Mouse (Mus musculus): ENCODE results near the gene Sult2a3. TPM values are rescaled to one million over a fixed set of nuclear protein-coding genes. Genes with fewer than 3 reads are reported as not detected.
"Not testable (repeated sequence)": the region's sequence is repeated elsewhere in the genome, so short reads cannot be mapped to it uniquely, and the experiment has no call there.

The Sult2a3 gene
- polyA plus RNA-seq (2015; fragmentation: Nextera tagmentation; extraction: Ambion mirVana): not detected in 2 replicates

DNA sequence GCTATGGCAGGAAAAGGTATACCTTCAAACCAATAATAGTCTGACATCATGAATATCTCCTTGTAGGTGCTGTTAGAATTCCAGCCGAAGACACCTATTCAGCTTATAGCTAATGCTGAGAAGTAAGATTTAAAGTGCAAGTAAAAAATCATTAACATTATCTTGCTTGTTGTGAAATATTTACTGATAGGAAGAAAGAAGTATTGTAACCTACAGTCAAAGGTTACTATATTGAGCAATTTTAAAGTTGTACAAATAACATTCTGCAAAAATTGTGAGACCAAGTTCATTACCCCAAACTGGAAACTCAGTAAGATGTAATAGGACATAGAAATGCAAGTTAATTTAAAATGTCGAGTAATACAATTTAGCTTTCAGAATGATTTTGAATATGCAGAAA is at the start of gene Sult2a3:
Sult2a3 (minus strand) TSS at position 101 of the 400 bp plus-strand sequence.
- Histone ChIP-seq H3K4me1 (replicated peaks) (no peaks in the 10 kb centered on the region), H3K4me2 (no peak within 1 kb of the TSS), H3K27ac (replicated peaks) (no peak within 1 kb of the TSS), H3K9me3 (peaks cover 3% of the 10 kb centered on the region; the same call in 1 of the 2 replicates), H3K9ac (no peak within 1 kb of the TSS), H3K4me3 (no peak within 1 kb of the TSS), H3K36me3 (no peaks in the 10 kb centered on the region), H3K27me3 (no peaks in the 10 kb centered on the region)
- no peak for ATAC-seq (ENCODE audit: low read depth)
- 89% methylated on average over 2 of the region's 2 CpGs for WGBS

DNA sequence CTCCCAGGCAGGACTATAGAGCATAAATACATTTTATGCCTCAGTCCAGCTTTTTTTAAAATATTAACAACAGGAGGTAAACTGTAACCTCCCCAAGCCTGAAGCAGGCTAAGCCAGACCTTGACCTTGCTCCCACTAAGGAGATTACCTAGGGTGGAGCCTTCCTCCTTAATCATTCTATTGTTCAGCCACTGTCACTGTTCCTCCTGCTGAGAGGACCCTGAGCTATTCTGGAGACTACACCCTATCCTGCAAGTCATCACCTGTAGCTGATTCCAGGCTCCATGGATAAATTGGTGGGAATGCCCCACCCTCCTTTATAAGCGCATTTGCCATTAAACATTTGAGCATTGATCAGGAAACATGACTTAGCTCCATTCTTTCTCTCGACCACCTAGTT is 2.4 kb downstream of the Sult2a3 start:
- Histone ChIP-seq H3K4me2 (no peak overlapping the region), H3K9me3 (peaks cover 4% of the 10 kb centered on the region; the same call in 1 of the 2 replicates), H3K36me3 (no peaks in the 10 kb centered on the region), H3K27me3 (no peaks in the 10 kb centered on the region), H3K27ac (replicated peaks) (no peak overlapping the region), H3K4me3 (no peak overlapping the region), H3K9ac (no peak overlapping the region), H3K4me1 (replicated peaks) (no peaks in the 10 kb centered on the region)
- ATAC-seq (ENCODE audit: low read depth): no peak
- 79% methylated on average over 2 of the region's 2 CpGs for WGBS

DNA sequence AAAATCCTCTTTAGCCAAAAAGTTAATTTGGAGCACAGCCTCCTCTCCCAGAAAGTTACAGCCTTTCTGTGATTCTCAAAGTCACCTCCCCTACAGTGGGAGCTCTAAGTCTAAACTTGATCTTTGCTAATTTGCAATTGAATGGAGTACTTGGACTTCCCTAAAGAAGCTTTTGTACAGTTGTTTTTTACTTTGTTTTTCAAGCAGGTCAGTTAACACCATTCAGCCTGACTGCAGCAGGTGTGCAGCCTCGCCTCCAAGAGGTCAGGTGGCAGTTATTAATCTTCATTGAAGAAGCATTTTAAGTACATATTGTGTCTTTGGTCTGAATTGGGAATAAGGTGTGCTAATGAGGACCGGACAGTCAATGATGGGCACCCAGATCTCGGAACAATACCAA is 3.0 kb downstream of the Sult2a3 start:
- not testable (repeated sequence) for H3K27ac ChIP-seq (replicated peaks); ATAC-seq (ENCODE audit: low read depth); H3K27me3 ChIP-seq; H3K4me1 ChIP-seq (replicated peaks); H3K9me3 ChIP-seq; H3K4me3 ChIP-seq; H3K4me2 ChIP-seq; H3K9ac ChIP-seq; H3K36me3 ChIP-seq
- WGBS: 62% methylated on average over 3 of the region's 3 CpGs

GRCm38 (mm10) chr7:14116761-14117160 is 6.1 kb downstream of the Sult2a3 start:
- ATAC-seq (ENCODE audit: low read depth): no peak
- Histone ChIP-seq H3K4me1 (replicated peaks) (no peaks in the 10 kb centered on the region), H3K27me3 (no peaks in the 10 kb centered on the region), H3K36me3 (no peaks in the 10 kb centered on the region), H3K4me3 (no peak overlapping the region), H3K27ac (replicated peaks) (no peak overlapping the region), H3K4me2 (no peak overlapping the region), H3K9ac (no peak overlapping the region), H3K9me3 (peaks cover 8% of the 10 kb centered on the region; the same call in 1 of the 2 replicates)
- 38% methylated on average over 1 of the region's 1 CpGs for WGBS

- not testable (repeated sequence) for ATAC-seq (ENCODE audit: low read depth)
Observed at GRCm38 (mm10) chr7:14114471-14114870, 8.4 kb downstream of the Sult2a3 start.

DNA sequence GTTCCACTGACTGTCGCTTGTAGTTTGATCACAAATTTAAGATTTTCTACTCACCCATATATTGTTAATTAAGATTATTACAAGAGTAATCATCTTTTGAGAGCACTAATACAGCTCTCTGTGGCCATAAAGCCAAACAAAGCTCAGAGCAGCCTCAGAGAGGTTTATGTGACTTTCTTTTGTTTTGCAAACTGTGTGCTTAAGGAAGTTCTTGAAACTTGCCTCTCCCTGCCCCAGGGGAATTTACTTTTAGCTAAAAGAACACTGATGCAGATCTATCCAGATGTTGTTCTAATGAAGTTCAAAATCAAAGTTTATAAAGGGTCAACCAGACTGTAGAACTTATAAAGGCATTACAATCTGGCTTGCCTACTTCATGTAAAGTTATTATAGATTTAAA is 75.0 kb downstream of the Sult2a3 start:
- not testable (repeated sequence) for H3K4me3 ChIP-seq; H3K27me3 ChIP-seq; H3K27ac ChIP-seq (replicated peaks); H3K9me3 ChIP-seq; ATAC-seq (ENCODE audit: low read depth); H3K4me1 ChIP-seq (replicated peaks); H3K4me2 ChIP-seq; H3K9ac ChIP-seq; H3K36me3 ChIP-seq
- WGBS: 59% methylated on average over 1 of the region's 1 CpGs

More at GRCm38 (mm10) chr7:14114471-14114870, 8.4 kb downstream of the Sult2a3 start:
- not testable (repeated sequence) for H3K9ac ChIP-seq; H3K4me2 ChIP-seq; H3K4me1 ChIP-seq (replicated peaks); H3K27me3 ChIP-seq; H3K4me3 ChIP-seq; H3K36me3 ChIP-seq; H3K27ac ChIP-seq (replicated peaks)
- peaks cover 15% of the 10 kb centered on the region; the same call in 1 of the 2 replicates for H3K9me3 ChIP-seq
- 69% methylated on average over 3 of the region's 3 CpGs for WGBS

DNA sequence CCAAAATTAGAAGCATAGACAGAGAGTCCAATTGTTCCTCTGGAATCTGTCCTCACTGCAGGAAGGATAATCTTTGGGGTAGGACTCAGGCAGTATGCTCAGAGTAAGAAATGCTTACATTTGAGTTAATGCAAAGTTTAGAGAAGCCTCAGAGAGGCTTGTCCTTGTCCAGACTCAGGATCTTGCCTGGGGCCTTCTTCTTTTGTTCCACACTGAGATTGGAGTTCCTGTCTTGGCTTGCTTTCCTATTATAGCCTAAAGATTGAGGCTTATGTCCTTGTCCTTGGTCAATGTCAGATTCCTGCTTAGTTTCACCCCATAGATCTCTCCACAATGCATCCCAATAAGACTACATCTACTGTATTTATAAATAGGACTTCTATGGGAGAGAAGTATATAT is 92.0 kb downstream of the Sult2a3 start:
- not testable (repeated sequence) for H3K36me3 ChIP-seq; H3K9ac ChIP-seq; H3K27me3 ChIP-seq; H3K4me1 ChIP-seq (replicated peaks); H3K4me2 ChIP-seq; H3K9me3 ChIP-seq; H3K4me3 ChIP-seq; H3K27ac ChIP-seq (replicated peaks); ATAC-seq (ENCODE audit: low read depth)

Other genes with a start within 250 kb of the Sult2a3 start
- gene Sult2a4, start 133.4 kb downstream of the Sult2a3 start, polyA plus RNA-seq (2015; fragmentation: Nextera tagmentation; extraction: Ambion mirVana): not detected in 2 replicates
- gene Sult2a6, start 131.8 kb upstream of the Sult2a3 start, polyA plus RNA-seq (2015; fragmentation: Nextera tagmentation; extraction: Ambion mirVana): not detected in 2 replicates
- gene Obox8, start 210.5 kb upstream of the Sult2a3 start, polyA plus RNA-seq (2015; fragmentation: Nextera tagmentation; extraction: Ambion mirVana): not detected in 2 replicates

Data from neural tube, embryonic 13.5 days (tissue).